Mouse (Mus musculus): ENCODE measurements around the gene Rnf8.

DNA sequence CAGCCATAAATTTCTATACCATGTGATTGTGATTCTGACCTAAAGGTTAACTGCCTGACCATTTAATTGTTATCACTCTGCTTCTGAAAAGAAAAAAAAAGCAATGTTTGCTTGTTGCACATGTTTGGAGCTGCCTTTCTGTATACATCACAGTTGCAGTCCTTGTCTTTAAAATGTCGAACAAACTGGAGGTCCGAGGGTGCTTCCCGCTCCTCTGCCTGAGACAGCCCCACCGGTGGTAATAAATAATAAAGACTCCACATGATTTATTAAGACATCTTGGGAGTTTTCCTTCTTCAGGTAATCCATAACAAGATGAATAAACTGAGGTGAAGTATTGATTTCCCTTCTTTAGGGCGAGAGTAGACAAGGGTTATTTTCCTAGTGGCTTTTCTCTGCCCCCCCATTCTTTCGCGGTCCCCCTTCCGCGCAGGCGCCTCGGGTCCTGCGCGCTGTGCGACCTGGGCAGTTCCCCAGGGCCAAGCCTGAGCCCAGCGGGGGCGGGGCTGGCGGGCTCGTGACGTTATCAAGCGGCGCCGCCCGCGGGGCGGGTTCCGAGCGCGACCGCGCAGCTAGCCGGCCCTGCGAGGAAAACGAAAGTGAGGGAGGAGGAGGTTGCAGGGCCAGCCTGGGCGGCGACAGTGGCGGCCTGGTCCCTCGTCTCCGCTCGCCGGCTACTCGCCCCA, 45.6 kb downstream of the Rnf8 start, which contains the start of gene Cmtr1:
- no peak for TF ChIP-seq CTCF (IDR thresholded peaks at IDR 0.05; ENCODE audit: low read depth)
- no peak for TF ChIP-seq EP300 (IDR thresholded peaks at IDR 0.05; ENCODE audit: low read depth)
